Mouse (Mus musculus): Measurements from ENCODE around the gene Cdhr5.

Gene Cdhr5

GRCm38 (mm10) chr7:141276546-141276945 lies at the start of gene Cdhr5:
Cdhr5 (minus strand) TSS chr7:141276786.
- in situ Hi-C loops (cut with MboI; ENCODE audit: unreplicated experiment in 2 of 2) = no loop called here

GRCm38 (mm10) chr7:141324686-141325085 lies 48.1 kb upstream of the Cdhr5 start:
- in situ Hi-C loops (cut with MboI; ENCODE audit: unreplicated experiment in 2 of 2) = no loop called here

- in situ Hi-C loops (cut with MboI; ENCODE audit: unreplicated experiment in 2 of 2) = loop anchor here (5.0 to 10.0 kb wide), 2 partner anchors 47 to 55 kb away; partner anchors contain the start of gene Irf7 (in 1 of the 2)
These were observed 42.9 kb upstream of the Cdhr5 start for GRCm38 (mm10) chr7:141319446-141319845.

GRCm38 (mm10) chr7:141317619-141318132 lies 41.1 kb upstream of the Cdhr5 start:
- in situ Hi-C loops (cut with MboI; ENCODE audit: unreplicated experiment in 2 of 2) = loop anchor here (5.0 to 10.0 kb wide), 2 partner anchors 45 to 53 kb away; partner anchors contain the start of gene Irf7 (in 1 of the 2)

- in situ Hi-C loops (cut with MboI; ENCODE audit: unreplicated experiment in 2 of 2) = loop anchor here (5.0 to 10.0 kb wide), 2 partner anchors 44 to 51 kb away; partner anchors contain the start of gene Irf7 (in 1 of the 2)
These were observed 39.4 kb upstream of the Cdhr5 start for GRCm38 (mm10) chr7:141315974-141316373.

GRCm38 (mm10) chr7:141315076-141315475 lies 38.5 kb upstream of the Cdhr5 start:
- in situ Hi-C loops (cut with MboI; ENCODE audit: unreplicated experiment in 2 of 2) = loop anchor here (5.0 to 10.0 kb wide), 2 partner anchors 43 to 50 kb away; partner anchors contain the start of gene Irf7 (in 1 of the 2)

GRCm38 (mm10) chr7:141314416-141314815 lies 37.8 kb upstream of the Cdhr5 start:
- in situ Hi-C loops (cut with MboI; ENCODE audit: unreplicated experiment in 2 of 2) = loop anchor here in 1 of 2 experiments (10.0 kb wide), 1 partner anchor 50 kb away; the partner anchor contains the start of gene Irf7

- in situ Hi-C loops (cut with MboI; ENCODE audit: unreplicated experiment in 2 of 2) = no loop called here
These were observed 28.0 kb upstream of the Cdhr5 start for GRCm38 (mm10) chr7:141304537-141304936.

- in situ Hi-C loops (cut with MboI; ENCODE audit: unreplicated experiment in 2 of 2) = no loop called here
These were observed 26.2 kb upstream of the Cdhr5 start for GRCm38 (mm10) chr7:141302702-141303268.

GRCm38 (mm10) chr7:141301386-141301785 lies 24.8 kb upstream of the Cdhr5 start:
- in situ Hi-C loops (cut with MboI; ENCODE audit: unreplicated experiment in 2 of 2) = no loop called here

- in situ Hi-C loops (cut with MboI; ENCODE audit: unreplicated experiment in 2 of 2) = no loop called here
These were observed 22.6 kb upstream of the Cdhr5 start for GRCm38 (mm10) chr7:141299175-141299574.

- in situ Hi-C loops (cut with MboI; ENCODE audit: unreplicated experiment in 2 of 2) = no loop called here
These were observed 21.5 kb upstream of the Cdhr5 start for GRCm38 (mm10) chr7:141297926-141298650.

GRCm38 (mm10) chr7:141294479-141294878 lies 17.9 kb upstream of the Cdhr5 start:
- in situ Hi-C loops (cut with MboI; ENCODE audit: unreplicated experiment in 2 of 2) = no loop called here

GRCm38 (mm10) chr7:141293852-141294471 lies 17.4 kb upstream of the Cdhr5 start:
- in situ Hi-C loops (cut with MboI; ENCODE audit: unreplicated experiment in 2 of 2) = no loop called here

- in situ Hi-C loops (cut with MboI; ENCODE audit: unreplicated experiment in 2 of 2) = no loop called here
These were observed 16.2 kb upstream of the Cdhr5 start for GRCm38 (mm10) chr7:141292583-141293388.

- in situ Hi-C loops (cut with MboI; ENCODE audit: unreplicated experiment in 2 of 2) = no loop called here
These were observed 15.5 kb upstream of the Cdhr5 start, which contains the start of gene Drd4 for GRCm38 (mm10) chr7:141291921-141292582. Drd4 (plus strand) TSS chr7:141292006.

- in situ Hi-C loops (cut with MboI; ENCODE audit: unreplicated experiment in 2 of 2) = no loop called here
These were observed 11.5 kb upstream of the Cdhr5 start for GRCm38 (mm10) chr7:141288042-141288441.

GRCm38 (mm10) chr7:141282756-141283155 lies 6.2 kb upstream of the Cdhr5 start:
- in situ Hi-C loops (cut with MboI; ENCODE audit: unreplicated experiment in 2 of 2) = no loop called here

GRCm38 (mm10) chr7:141281442-141281841 lies 4.9 kb upstream of the Cdhr5 start:
- in situ Hi-C loops (cut with MboI; ENCODE audit: unreplicated experiment in 2 of 2) = no loop called here
